Mouse (Mus musculus): ENCODE data around the gene Arf1. TPM values are rescaled to one million over a fixed set of nuclear protein-coding genes. Genes with fewer than 3 reads are reported as not detected.
"Not testable (repeated sequence)": the region's sequence is repeated elsewhere in the genome, so short reads cannot be mapped to it uniquely, and the experiment has no call there.

Gene Arf1
- total and polyA plus RNA-seq, 3 experiments: 175 to 308 (median 216) TPM

- H3K4me1 ChIP-seq (ENCODE audit: insufficient read depth, low read depth, low read length): peaks cover 85% of the 10 kb centered on the region
- no peaks in the 10 kb centered on the region for H3K9me3 ChIP-seq (replicated peaks)
- DNase-seq (ENCODE audit: low spot score) (no peak), ATAC-seq (ENCODE audit: extremely low read depth, insufficient number of reproducible peaks, low FRiP score, poor library complexity, severe bottlenecking) (no peak)
- no peak for TF ChIP-seq GATA2 (IDR thresholded peaks at IDR 0.05; ENCODE audit: borderline replicate concordance, low read depth, low read length)
- no peak for TF ChIP-seq POLR2AphosphoS5 (IDR thresholded peaks at IDR 0.05; ENCODE audit: insufficient replicate concordance, low read depth, low read length)
- TF ChIP-seq CTCF (IDR thresholded peaks at IDR 0.05; ENCODE audit: low read depth, low read length): no peak
- TF ChIP-seq GATA1 (IDR thresholded peaks at IDR 0.05; ENCODE audit: borderline replicate concordance, low read length): no peak
- TF ChIP-seq TAL1 (conservative IDR thresholded peaks at IDR 0.05; ENCODE audit: low read depth, low read length): no peak
- no peaks in the 10 kb centered on the region for H3K27me3 ChIP-seq (ENCODE audit: insufficient read depth, low read length)
- H3K4me3 ChIP-seq (ENCODE audit: low read depth, low read length): no peak overlapping the region
- H3K36me3 ChIP-seq (replicated peaks): peaks cover 79% of the 10 kb centered on the region
Measured at GRCm38 (mm10) chr11:59222306-59222705, 5.8 kb downstream of the Arf1 start.

DNA sequence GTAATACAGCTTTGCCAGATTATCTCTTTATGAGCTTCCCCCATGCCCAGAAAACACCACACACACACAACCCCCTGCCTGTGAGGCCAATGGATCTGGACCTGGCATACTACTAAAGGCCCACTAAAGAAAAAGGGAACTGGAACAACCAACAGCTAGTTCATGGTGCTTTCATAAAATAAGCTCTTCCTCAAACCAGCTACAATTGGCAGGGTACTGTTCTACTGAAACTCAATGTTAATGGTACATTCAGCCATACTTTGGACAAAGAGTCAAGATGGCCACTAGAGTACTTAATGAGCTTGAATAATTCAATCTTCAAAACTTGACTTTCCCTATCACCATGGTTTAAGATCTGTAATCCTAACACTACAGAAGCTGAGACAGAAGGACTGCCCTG lies 6.5 kb downstream of the Arf1 start:
- ATAC-seq (ENCODE audit: extremely low read depth, insufficient number of reproducible peaks, low FRiP score, poor library complexity, severe bottlenecking) (no peak), DNase-seq (ENCODE audit: low spot score) (no peak)
- TF ChIP-seq GATA1 (IDR thresholded peaks at IDR 0.05; ENCODE audit: borderline replicate concordance, low read length) (no peak), TAL1 (conservative IDR thresholded peaks at IDR 0.05; ENCODE audit: low read depth, low read length) (no peak), POLR2AphosphoS5 (IDR thresholded peaks at IDR 0.05; ENCODE audit: insufficient replicate concordance, low read depth, low read length) (no peak), CTCF (IDR thresholded peaks at IDR 0.05; ENCODE audit: low read depth, low read length) (no peak), GATA2 (IDR thresholded peaks at IDR 0.05; ENCODE audit: borderline replicate concordance, low read depth, low read length) (no peak)
- Histone ChIP-seq H3K4me1 (ENCODE audit: insufficient read depth, low read depth, low read length) (peaks cover 88% of the 10 kb centered on the region), H3K9me3 (replicated peaks) (no peaks in the 10 kb centered on the region), H3K4me3 (ENCODE audit: low read depth, low read length) (no peak overlapping the region), H3K36me3 (replicated peaks) (peaks cover 84% of the 10 kb centered on the region), H3K27me3 (ENCODE audit: insufficient read depth, low read length) (no peaks in the 10 kb centered on the region)

DNA sequence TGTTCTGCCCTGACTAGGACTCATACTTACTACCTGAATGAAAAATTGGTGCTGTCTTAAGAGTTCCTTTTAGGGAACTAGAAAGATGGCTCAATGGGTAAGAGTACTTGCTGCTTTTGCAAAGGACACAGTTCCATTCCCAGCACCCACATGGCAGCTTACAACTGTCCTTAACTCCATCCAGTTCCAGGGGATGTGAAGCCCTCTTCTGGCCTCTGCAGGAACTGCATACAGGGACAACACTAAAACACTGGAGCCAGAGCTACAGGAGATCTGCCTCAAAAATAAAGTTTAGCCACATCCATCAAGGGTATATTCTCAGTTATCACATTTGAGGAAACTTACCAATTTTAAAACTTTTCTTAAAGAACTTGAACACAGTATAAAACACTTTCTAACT lies 9.0 kb downstream of the Arf1 start:
- H3K4me3 ChIP-seq (ENCODE audit: low read depth, low read length): no peak overlapping the region
- peaks cover 82% of the 10 kb centered on the region for H3K4me1 ChIP-seq (ENCODE audit: insufficient read depth, low read depth, low read length)
- no peaks in the 10 kb centered on the region for H3K9me3 ChIP-seq (replicated peaks)
- ATAC-seq (ENCODE audit: extremely low read depth, insufficient number of reproducible peaks, low FRiP score, poor library complexity, severe bottlenecking) (no peak), DNase-seq (ENCODE audit: low spot score) (no peak)
- TF ChIP-seq GATA2 (IDR thresholded peaks at IDR 0.05; ENCODE audit: borderline replicate concordance, low read depth, low read length) (no peak), GATA1 (IDR thresholded peaks at IDR 0.05; ENCODE audit: borderline replicate concordance, low read length) (no peak), CTCF (IDR thresholded peaks at IDR 0.05; ENCODE audit: low read depth, low read length) (peak; percentile 67), TAL1 (conservative IDR thresholded peaks at IDR 0.05; ENCODE audit: low read depth, low read length) (no peak), POLR2AphosphoS5 (IDR thresholded peaks at IDR 0.05; ENCODE audit: insufficient replicate concordance, low read depth, low read length) (no peak)
- no peaks in the 10 kb centered on the region for H3K27me3 ChIP-seq (ENCODE audit: insufficient read depth, low read length)
- H3K36me3 ChIP-seq (replicated peaks): peaks cover 93% of the 10 kb centered on the region

DNA sequence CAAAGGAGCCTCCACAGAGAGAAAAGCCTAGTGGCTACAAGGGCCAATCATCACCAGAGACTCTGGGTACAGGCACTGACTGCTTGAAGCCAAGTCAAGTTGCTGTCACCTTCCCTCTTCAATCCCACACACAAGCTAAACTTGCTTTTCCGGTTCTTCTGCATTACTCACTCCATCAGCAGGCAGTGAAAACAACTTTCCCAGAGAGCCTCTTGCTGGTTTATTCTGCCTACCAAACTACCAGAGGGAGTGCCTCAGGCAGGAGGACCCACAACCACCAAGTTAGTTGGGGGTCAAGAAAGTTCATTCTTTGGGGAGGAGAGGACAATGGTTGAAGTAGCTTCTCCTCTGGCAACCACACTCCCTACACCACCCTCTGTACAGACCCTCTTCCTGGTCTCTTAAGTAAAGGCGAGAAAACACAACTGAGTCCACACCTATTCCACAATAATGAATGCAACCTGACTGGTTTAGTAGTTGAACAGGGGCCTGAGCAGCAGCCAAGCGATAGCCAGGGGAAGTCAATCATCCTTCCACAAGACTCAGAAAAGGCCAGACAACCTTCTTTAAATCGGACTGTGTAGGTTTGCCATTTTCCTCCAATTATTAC lies 9.6 kb downstream of the Arf1 start:
- no peak for ATAC-seq (ENCODE audit: extremely low read depth, insufficient number of reproducible peaks, low FRiP score, poor library complexity, severe bottlenecking)
- TF ChIP-seq POLR2AphosphoS5 (IDR thresholded peaks at IDR 0.05; ENCODE audit: insufficient replicate concordance, low read depth, low read length): no peak
- TF ChIP-seq TAL1 (conservative IDR thresholded peaks at IDR 0.05; ENCODE audit: low read depth, low read length): no peak
- no peak for TF ChIP-seq GATA2 (IDR thresholded peaks at IDR 0.05; ENCODE audit: borderline replicate concordance, low read depth, low read length)
- TF ChIP-seq GATA1 (IDR thresholded peaks at IDR 0.05; ENCODE audit: borderline replicate concordance, low read length): no peak
- no peak for TF ChIP-seq CTCF (IDR thresholded peaks at IDR 0.05; ENCODE audit: low read depth, low read length)
- H3K27me3 ChIP-seq (ENCODE audit: insufficient read depth, low read length): no peaks in the 10 kb centered on the region
- peaks cover 93% of the 10 kb centered on the region for H3K36me3 ChIP-seq (replicated peaks)
- no peaks in the 10 kb centered on the region for H3K9me3 ChIP-seq (replicated peaks)
- no peak for DNase-seq (ENCODE audit: low spot score)
- peaks cover 82% of the 10 kb centered on the region for H3K4me1 ChIP-seq (ENCODE audit: insufficient read depth, low read depth, low read length)
- no peak overlapping the region for H3K4me3 ChIP-seq (ENCODE audit: low read depth, low read length)

- Histone ChIP-seq H3K4me1 (ENCODE audit: insufficient read depth, low read depth, low read length) (peaks cover 81% of the 10 kb centered on the region), H3K9me3 (replicated peaks) (no peaks in the 10 kb centered on the region), H3K27me3 (ENCODE audit: insufficient read depth, low read length) (no peaks in the 10 kb centered on the region), H3K36me3 (replicated peaks) (peaks cover 92% of the 10 kb centered on the region), H3K4me3 (ENCODE audit: low read depth, low read length) (no peak overlapping the region)
- DNase-seq (ENCODE audit: low spot score) (no peak), ATAC-seq (ENCODE audit: extremely low read depth, insufficient number of reproducible peaks, low FRiP score, poor library complexity, severe bottlenecking) (no peak)
- no peak for TF ChIP-seq POLR2AphosphoS5 (IDR thresholded peaks at IDR 0.05; ENCODE audit: insufficient replicate concordance, low read depth, low read length)
- no peak for TF ChIP-seq TAL1 (conservative IDR thresholded peaks at IDR 0.05; ENCODE audit: low read depth, low read length)
- TF ChIP-seq CTCF (IDR thresholded peaks at IDR 0.05; ENCODE audit: low read depth, low read length): no peak
- TF ChIP-seq GATA2 (IDR thresholded peaks at IDR 0.05; ENCODE audit: borderline replicate concordance, low read depth, low read length): no peak
- no peak for TF ChIP-seq GATA1 (IDR thresholded peaks at IDR 0.05; ENCODE audit: borderline replicate concordance, low read length)
Measured at GRCm38 (mm10) chr11:59216955-59217354, 11.1 kb downstream of the Arf1 start.

- peaks cover 83% of the 10 kb centered on the region for H3K36me3 ChIP-seq (replicated peaks)
- H3K27me3 ChIP-seq (ENCODE audit: insufficient read depth, low read length): no peaks in the 10 kb centered on the region
- DNase-seq (ENCODE audit: low spot score) (no peak), ATAC-seq (ENCODE audit: extremely low read depth, insufficient number of reproducible peaks, low FRiP score, poor library complexity, severe bottlenecking) (no peak)
- no peaks in the 10 kb centered on the region for H3K9me3 ChIP-seq (replicated peaks)
- H3K4me3 ChIP-seq (ENCODE audit: low read depth, low read length): no peak overlapping the region
- no peak for TF ChIP-seq TAL1 (conservative IDR thresholded peaks at IDR 0.05; ENCODE audit: low read depth, low read length)
- TF ChIP-seq GATA2 (IDR thresholded peaks at IDR 0.05; ENCODE audit: borderline replicate concordance, low read depth, low read length): no peak
- no peak for TF ChIP-seq CTCF (IDR thresholded peaks at IDR 0.05; ENCODE audit: low read depth, low read length)
- no peak for TF ChIP-seq POLR2AphosphoS5 (IDR thresholded peaks at IDR 0.05; ENCODE audit: insufficient replicate concordance, low read depth, low read length)
- TF ChIP-seq GATA1 (IDR thresholded peaks at IDR 0.05; ENCODE audit: borderline replicate concordance, low read length): no peak
- H3K4me1 ChIP-seq (ENCODE audit: insufficient read depth, low read depth, low read length): peaks cover 78% of the 10 kb centered on the region
Measured at GRCm38 (mm10) chr11:59212892-59213494, 15.1 kb downstream of the Arf1 start.

- not testable (repeated sequence) for H3K4me3 ChIP-seq (ENCODE audit: low read depth, low read length); H3K27me3 ChIP-seq (ENCODE audit: insufficient read depth, low read length); DNase-seq (ENCODE audit: low spot score); H3K9me3 ChIP-seq (replicated peaks)
- peaks cover 78% of the 10 kb centered on the region for H3K4me1 ChIP-seq (ENCODE audit: insufficient read depth, low read depth, low read length)
- peaks cover 79% of the 10 kb centered on the region for H3K36me3 ChIP-seq (replicated peaks)
- peak; percentile 54; the same call in 1 of the 2 replicates for ATAC-seq (ENCODE audit: extremely low read depth, insufficient number of reproducible peaks, low FRiP score, poor library complexity, severe bottlenecking)
Measured at GRCm38 (mm10) chr11:59212320-59212719, 15.8 kb downstream of the Arf1 start.

DNA sequence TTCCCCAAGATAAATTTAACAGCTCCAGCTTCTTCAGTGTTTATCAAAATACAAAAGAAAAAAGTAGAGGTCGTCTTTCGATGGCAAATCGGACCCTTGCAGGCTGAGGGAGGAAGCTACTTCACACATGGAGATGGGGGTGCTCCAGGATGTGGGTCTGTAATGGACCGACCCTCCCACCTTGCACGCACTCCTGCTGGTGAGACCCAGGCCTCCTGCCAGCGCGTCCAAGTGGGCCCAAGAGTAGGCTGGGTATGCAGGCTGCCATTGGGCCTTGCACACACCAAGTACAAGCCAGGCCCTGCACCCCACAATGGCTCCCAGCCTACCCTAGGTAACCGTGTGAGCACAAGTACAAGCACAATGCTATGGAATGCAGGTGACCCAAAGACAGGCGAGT lies 16.5 kb downstream of the Arf1 start:
- ATAC-seq (ENCODE audit: extremely low read depth, insufficient number of reproducible peaks, low FRiP score, poor library complexity, severe bottlenecking); DNase-seq (ENCODE audit: low spot score); H3K9me3 ChIP-seq (replicated peaks); H3K27me3 ChIP-seq (ENCODE audit: insufficient read depth, low read length); H3K4me3 ChIP-seq (ENCODE audit: low read depth, low read length): not testable (repeated sequence)
- H3K36me3 ChIP-seq (replicated peaks): peaks cover 78% of the 10 kb centered on the region
- H3K4me1 ChIP-seq (ENCODE audit: insufficient read depth, low read depth, low read length): peaks cover 71% of the 10 kb centered on the region
